Comparison of ENCODE assay signal across 12 mouse cellular contexts in the genomic region with DNA sequence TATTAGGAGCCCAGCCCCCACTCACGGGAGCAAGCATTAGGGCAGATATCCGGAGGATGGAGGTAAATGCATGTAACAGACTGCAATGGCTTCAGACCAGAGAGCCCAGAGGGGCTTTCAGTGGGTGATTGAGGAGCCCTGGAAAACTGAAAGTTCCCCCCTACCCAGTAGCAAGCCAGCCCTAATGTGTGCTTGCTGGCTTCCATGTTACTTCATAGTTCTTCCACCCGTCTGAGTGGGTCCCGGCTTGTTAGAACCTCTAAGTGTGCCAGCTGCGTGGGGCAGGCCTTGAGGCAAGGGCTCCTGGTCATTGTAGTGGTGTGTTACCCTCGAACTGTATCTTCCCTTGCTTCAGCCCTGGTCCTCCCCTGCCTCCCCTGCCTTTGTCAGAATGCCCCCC.
"Had no signal": no experiment of that assay in that cellular context is flagged by ENCODE, and none has a peak within 500 bp of the region (broad histone marks: within the 10 kb centered on the region; RNA-seq: fewer than 3 reads in every experiment).

No protein-coding gene starts in this region.

- H3K27me3 ChIP-seq: midbrain, embryonic 13.5 days; neural tube, embryonic 15.5 days had no signal

- ATAC-seq: midbrain, embryonic 13.5 days had no signal

- H3K36me3 ChIP-seq: midbrain, embryonic 13.5 days; neural tube, embryonic 15.5 days had no signal

- H3K9ac ChIP-seq: liver, embryonic 14.5 days; midbrain, embryonic 13.5 days; neural tube, embryonic 15.5 days had no signal

- H3K4me2 ChIP-seq: midbrain, embryonic 13.5 days; neural tube, embryonic 15.5 days had no signal

- H3K27ac ChIP-seq: liver, embryonic 14.5 days; midbrain, embryonic 13.5 days; neural tube, embryonic 15.5 days had no signal

- H3K9me3 ChIP-seq: midbrain, embryonic 13.5 days had no signal

- H3K4me3 ChIP-seq: midbrain, embryonic 13.5 days; neural tube, embryonic 15.5 days had no signal

- DNase-seq: layer of hippocampus, adult 9-11 months; layer of hippocampus, postnatal 36 days; left cerebral cortex, postnatal 4 days; lung, adult 18-20 months; right cerebral cortex, adult 18-20 months; right cerebral cortex, postnatal 4 days; spleen, adult 18-20 months; thymus, adult 18-20 months; thymus, postnatal 25 days had no signal
